Mouse (Mus musculus) left cerebral cortex, adult 11 months (tissue): ENCODE measurements around the gene A130010J15Rik.

Experiments used
- DNase-seq: peaks from one replicate; pipeline ENCODE4 v3.0.0; 2022; ENCODE audit warnings: low spot score

A130010J15Rik gene

GRCm38 (mm10) chr1:193200640-193201382, 33.0 kb downstream of the A130010J15Rik start:
- no peak for DNase-seq

GRCm38 (mm10) chr1:193201383-193201778, 33.5 kb downstream of the A130010J15Rik start, which contains the start of gene Traf3ip3:
Gene Traf3ip3 (minus strand): TSS chr1:193201703.
- no peak for DNase-seq

- DNase-seq: no peak
Measured at GRCm38 (mm10) chr1:193203821-193204220, 36.0 kb downstream of the A130010J15Rik start.

- no peak for DNase-seq
Measured at GRCm38 (mm10) chr1:193205431-193205830, 37.6 kb downstream of the A130010J15Rik start.

DNA sequence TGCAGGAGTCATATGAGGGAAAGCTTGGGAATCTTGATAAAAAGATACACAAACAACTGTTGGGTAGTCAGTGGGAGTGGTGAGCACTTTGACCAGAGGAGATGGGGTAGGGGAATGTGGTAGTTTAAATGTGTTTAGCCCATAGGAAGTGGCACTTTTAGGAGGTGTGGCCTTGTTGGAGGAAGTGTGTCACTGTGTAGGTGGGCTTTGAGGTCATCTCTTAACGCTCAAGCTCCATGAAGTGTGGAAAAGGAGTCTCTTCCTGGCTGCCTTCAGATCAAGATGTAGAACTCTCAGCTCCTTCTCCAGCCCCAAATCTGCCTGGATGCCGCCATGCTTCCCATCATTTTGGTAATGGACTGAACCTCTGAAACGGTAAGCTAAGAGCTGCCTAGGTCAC, 39.7 kb downstream of the A130010J15Rik start, which contains the start of gene Lamb3:
Lamb3 (plus strand) TSS at position 197 of the 400 bp plus-strand sequence.
- DNase-seq: no peak

GRCm38 (mm10) chr1:193208178-193208577, 40.3 kb downstream of the A130010J15Rik start:
- no peak for DNase-seq

DNA sequence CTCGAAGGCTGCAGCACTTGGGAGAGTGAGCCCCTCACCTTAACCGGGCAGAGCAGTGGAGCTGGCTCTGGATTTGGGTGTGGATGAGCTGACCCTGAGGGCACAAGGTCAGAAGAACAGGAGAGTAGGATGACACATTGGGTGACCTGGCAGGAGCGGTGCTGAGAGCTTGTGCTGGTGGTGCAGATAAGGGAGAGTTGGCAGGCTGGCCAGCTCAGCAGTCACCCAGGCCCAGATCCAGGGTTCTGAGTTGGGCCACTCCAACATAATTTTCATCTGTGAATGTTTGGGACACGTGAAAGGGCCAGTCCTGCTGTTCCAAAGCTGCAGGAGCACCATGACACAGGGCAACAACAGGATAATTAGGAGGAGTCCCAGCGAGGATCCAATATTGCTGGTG, 43.5 kb downstream of the A130010J15Rik start:
- DNase-seq: no peak

GRCm38 (mm10) chr1:193214053-193214452, 46.2 kb downstream of the A130010J15Rik start:
- DNase-seq: no peak

DNA sequence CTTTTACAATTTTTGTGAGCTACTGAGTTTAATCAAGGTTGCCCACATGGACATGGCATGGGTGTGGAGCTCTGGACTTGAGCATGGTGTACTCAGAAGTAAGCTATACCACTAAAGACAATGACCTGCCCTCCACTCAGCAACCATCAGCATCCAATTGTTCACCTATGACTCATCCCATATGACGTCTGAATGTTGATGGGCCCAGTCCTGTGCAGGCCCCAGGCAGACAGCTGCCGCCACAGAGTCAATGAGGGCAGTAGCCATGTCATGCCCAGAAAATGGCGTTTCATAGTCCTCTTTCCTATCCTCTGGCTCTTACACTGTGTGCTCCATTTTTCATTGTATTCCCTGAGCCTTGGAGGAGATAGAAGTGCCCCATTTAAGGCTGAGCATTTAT, 48.2 kb downstream of the A130010J15Rik start:
- DNase-seq: no peak

DNA sequence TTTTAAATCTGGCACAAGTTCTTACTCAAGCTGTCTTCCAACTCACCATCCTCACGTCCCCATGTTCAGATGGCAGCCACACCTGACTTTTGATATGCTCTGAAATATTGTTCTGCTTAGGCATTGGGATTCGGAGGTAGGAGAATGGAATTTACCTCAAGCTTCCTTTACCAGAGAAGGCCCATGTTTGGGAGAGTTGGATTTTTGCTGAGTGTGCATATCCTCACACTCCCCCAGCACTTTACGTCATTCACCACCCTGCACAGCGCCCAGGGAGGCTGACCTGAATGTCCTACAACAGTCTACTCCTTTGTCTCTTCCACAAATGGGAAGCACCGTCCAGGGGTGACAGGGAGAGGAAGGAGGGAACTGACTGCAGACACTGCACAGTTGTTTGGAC, 52.6 kb downstream of the A130010J15Rik start:
- DNase-seq: no peak

GRCm38 (mm10) chr1:193225531-193225930, 57.7 kb downstream of the A130010J15Rik start:
- no peak for DNase-seq

DNA sequence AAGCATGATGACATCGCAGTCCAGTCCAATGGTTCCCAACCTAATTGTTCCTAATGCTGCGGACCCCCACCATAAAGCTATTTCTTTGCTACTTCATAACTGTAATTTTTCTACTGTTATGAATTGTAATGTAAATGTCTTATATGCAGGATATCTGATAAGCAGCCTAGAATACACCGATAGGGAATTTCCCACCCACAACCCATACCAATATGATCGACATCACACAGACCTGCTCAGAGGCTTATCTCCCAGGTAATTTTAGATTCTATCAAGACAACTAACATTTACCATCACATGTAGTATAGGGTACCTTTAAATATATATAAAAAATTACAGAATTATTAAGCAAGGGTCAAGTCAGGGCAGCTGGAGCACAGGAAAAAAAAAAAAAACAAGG, 58.3 kb downstream of the A130010J15Rik start:
- DNase-seq: no peak

DNA sequence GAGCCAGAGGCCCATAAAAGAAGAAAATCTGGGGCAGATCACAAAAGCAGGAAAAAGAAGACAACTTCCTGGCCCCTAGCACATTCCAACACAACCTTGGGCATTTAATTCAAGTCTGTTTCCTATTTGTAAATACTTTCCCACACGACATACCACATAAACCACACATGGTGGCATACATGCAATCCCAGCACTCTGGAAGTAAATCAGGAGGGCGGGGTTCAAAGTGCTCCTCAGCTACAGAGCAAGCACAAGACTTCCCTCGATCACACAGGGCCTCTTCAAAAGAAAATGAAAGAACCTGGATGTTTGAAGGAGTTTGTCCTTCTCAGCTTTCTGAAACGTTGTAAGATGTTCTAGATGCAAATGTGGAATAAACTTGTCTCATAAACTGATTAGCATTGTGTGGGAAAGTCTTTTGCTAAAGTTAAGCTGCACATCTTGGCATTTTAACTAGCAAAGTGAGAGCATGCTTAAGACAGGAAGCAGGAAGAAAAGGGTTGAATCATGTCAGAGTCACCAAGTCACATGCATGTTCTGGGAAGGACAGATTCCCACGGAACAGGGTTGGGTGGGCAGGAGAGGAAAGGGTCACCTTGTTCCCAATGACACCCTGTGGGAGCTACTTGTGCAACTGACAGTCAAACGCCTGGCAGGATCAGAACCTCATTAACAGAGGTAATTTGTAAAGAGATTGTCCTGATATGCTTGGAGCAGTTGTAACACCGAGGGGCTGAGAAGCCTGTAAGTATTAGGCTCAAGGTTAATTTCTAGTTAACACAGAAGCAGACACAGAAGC, 59.1 kb downstream of the A130010J15Rik start:
- no peak for DNase-seq
